Mouse (Mus musculus): Measurements from ENCODE around the gene Proser3. TPM values are rescaled to one million over a fixed set of nuclear protein-coding genes. Genes with fewer than 3 reads are reported as not detected.

The Proser3 gene
- polyA plus RNA-seq, 1 experiment from 2014 or later = 6.2 TPM

DNA sequence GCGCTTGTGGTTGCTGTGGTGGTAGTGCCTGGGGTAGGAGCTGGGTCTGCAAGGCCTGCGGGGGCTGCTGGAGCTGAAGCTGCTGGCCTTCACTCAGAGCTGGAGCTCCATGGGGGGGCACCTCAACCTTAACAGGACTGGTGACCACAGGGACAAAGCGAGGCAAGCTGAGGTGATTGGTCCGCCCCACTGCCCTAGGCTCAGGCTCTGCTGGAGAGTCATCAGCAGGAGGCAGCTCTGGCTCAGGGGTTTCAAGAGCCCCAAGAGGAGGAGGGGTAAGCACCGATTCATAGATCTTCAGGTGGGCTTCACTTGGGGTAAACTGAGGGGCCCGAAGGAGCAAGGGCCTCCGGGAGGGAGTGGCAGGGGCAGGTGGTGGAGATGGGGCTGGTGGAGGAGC is 33.1 kb upstream of the Proser3 start:
- no peak for DNase-seq (ENCODE audit: low spot score)
- H3K27ac ChIP-seq (ENCODE audit: low read depth, low read length) = no peak overlapping the region
- H3K4me2 ChIP-seq (ENCODE audit: low read length) = no peak overlapping the region
- WGBS = 96% methylated on average over 7 of the region's 7 CpGs
- no peak overlapping the region for H3K4me3 ChIP-seq (ENCODE audit: low read depth, low read length)
- no peaks in the 10 kb centered on the region for H3K9me3 ChIP-seq (replicated peaks; ENCODE audit: control insufficient read depth, low read length)
- H3K4me1 ChIP-seq (ENCODE audit: control insufficient read depth, insufficient read depth, low read length) = peaks cover 7% of the 10 kb centered on the region
- no peaks in the 10 kb centered on the region for H3K27me3 ChIP-seq (replicated peaks; ENCODE audit: control insufficient read depth, insufficient read depth, low read length)
- ATAC-seq = no peak
- H3K36me3 ChIP-seq (ENCODE audit: control insufficient read depth, insufficient read depth, low read length) = peaks cover 69% of the 10 kb centered on the region
- no peak overlapping the region for H3K9ac ChIP-seq (ENCODE audit: low read length)

- Histone ChIP-seq H3K4me2 (ENCODE audit: low read length) (no peak overlapping the region), H3K9me3 (replicated peaks; ENCODE audit: control insufficient read depth, low read length) (no peaks in the 10 kb centered on the region), H3K27ac (ENCODE audit: low read depth, low read length) (no peak overlapping the region), H3K4me3 (ENCODE audit: low read depth, low read length) (no peak overlapping the region), H3K4me1 (ENCODE audit: control insufficient read depth, insufficient read depth, low read length) (peaks cover 7% of the 10 kb centered on the region), H3K27me3 (replicated peaks; ENCODE audit: control insufficient read depth, insufficient read depth, low read length) (no peaks in the 10 kb centered on the region), H3K36me3 (ENCODE audit: control insufficient read depth, insufficient read depth, low read length) (peaks cover 77% of the 10 kb centered on the region), H3K9ac (ENCODE audit: low read length) (no peak overlapping the region)
- ATAC-seq = no peak
- DNase-seq (ENCODE audit: low spot score) = no peak
- WGBS = 96% methylated on average over 10 of the region's 10 CpGs
Measured at GRCm38 (mm10) chr7:30584339-30584738, 32.2 kb upstream of the Proser3 start.

- H3K4me3 ChIP-seq (ENCODE audit: low read depth, low read length) = no peak overlapping the region
- H3K9ac ChIP-seq (ENCODE audit: low read length) = no peak overlapping the region
- H3K36me3 ChIP-seq (ENCODE audit: control insufficient read depth, insufficient read depth, low read length) = peaks cover 100% of the 10 kb centered on the region
- no peak overlapping the region for H3K4me2 ChIP-seq (ENCODE audit: low read length)
- H3K4me1 ChIP-seq (ENCODE audit: control insufficient read depth, insufficient read depth, low read length) = no peaks in the 10 kb centered on the region
- H3K9me3 ChIP-seq (replicated peaks; ENCODE audit: control insufficient read depth, low read length) = no peaks in the 10 kb centered on the region
- H3K27me3 ChIP-seq (replicated peaks; ENCODE audit: control insufficient read depth, insufficient read depth, low read length) = no peaks in the 10 kb centered on the region
- 94% methylated on average over 16 of the region's 16 CpGs for WGBS
- DNase-seq (ENCODE audit: low spot score) (no peak), ATAC-seq (no peak)
- H3K27ac ChIP-seq (ENCODE audit: low read depth, low read length) = no peak overlapping the region
Measured at GRCm38 (mm10) chr7:30581547-30581946, 29.4 kb upstream of the Proser3 start.

- ATAC-seq (no peak), DNase-seq (ENCODE audit: low spot score) (no peak)
- Histone ChIP-seq H3K27me3 (replicated peaks; ENCODE audit: control insufficient read depth, insufficient read depth, low read length) (no peaks in the 10 kb centered on the region), H3K9me3 (replicated peaks; ENCODE audit: control insufficient read depth, low read length) (no peaks in the 10 kb centered on the region), H3K4me1 (ENCODE audit: control insufficient read depth, insufficient read depth, low read length) (no peaks in the 10 kb centered on the region), H3K4me3 (ENCODE audit: low read depth, low read length) (no peak overlapping the region), H3K36me3 (ENCODE audit: control insufficient read depth, insufficient read depth, low read length) (peaks cover 100% of the 10 kb centered on the region), H3K9ac (ENCODE audit: low read length) (no peak overlapping the region), H3K27ac (ENCODE audit: low read depth, low read length) (no peak overlapping the region), H3K4me2 (ENCODE audit: low read length) (no peak overlapping the region)
- 94% methylated on average over 8 of the region's 8 CpGs for WGBS
Measured at GRCm38 (mm10) chr7:30579950-30580349, 27.9 kb upstream of the Proser3 start.

DNA sequence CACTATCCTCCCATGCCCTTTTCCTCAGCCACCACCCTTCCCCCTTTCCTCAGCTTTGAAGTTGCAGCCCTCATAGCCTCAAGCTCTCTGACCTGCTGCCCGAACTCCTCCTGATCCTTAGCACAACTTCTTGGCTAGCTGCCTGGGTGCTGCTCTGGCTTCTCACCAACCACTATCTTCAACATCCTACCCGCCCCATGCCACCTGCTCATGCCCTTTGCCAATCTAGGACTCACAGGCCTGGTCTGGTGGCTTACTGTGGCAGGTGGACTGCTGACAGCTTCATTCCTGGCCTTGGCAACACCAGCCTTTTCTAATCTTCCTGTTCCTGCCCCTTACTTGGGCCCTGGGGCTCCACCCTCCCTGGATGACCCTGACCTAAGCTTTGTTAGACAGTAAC is 20.9 kb upstream of the Proser3 start:
- no peak for ATAC-seq
- peaks cover 98% of the 10 kb centered on the region for H3K36me3 ChIP-seq (ENCODE audit: control insufficient read depth, insufficient read depth, low read length)
- H3K27ac ChIP-seq (ENCODE audit: low read depth, low read length) = no peak overlapping the region
- H3K4me2 ChIP-seq (ENCODE audit: low read length) = no peak overlapping the region
- no peaks in the 10 kb centered on the region for H3K9me3 ChIP-seq (replicated peaks; ENCODE audit: control insufficient read depth, low read length)
- DNase-seq (ENCODE audit: low spot score) = no peak
- no peak overlapping the region for H3K9ac ChIP-seq (ENCODE audit: low read length)
- H3K4me1 ChIP-seq (ENCODE audit: control insufficient read depth, insufficient read depth, low read length) = no peaks in the 10 kb centered on the region
- WGBS = 89% methylated on average over 2 of the region's 2 CpGs
- H3K27me3 ChIP-seq (replicated peaks; ENCODE audit: control insufficient read depth, insufficient read depth, low read length) = no peaks in the 10 kb centered on the region
- H3K4me3 ChIP-seq (ENCODE audit: low read depth, low read length) = no peak overlapping the region

DNA sequence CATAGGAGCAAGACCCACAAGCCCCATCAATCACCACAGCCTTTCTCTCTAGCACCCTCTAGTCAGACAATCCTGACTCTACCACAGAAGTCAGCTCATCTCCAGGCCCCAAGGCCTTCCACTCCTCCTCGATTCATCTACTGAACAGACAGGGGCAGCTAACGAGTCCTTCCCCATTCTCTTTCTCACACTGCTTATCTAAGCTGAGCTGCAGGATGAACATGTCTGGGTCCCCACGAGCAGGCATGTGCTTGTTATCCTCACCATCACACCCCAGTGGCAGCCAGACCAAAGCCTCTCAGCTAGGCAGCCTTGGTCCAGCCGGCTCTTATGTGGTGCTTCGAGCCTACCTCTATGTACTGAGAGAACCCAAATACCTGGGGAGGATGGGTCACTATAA is 20.3 kb upstream of the Proser3 start:
- H3K27me3 ChIP-seq (replicated peaks; ENCODE audit: control insufficient read depth, insufficient read depth, low read length) = no peaks in the 10 kb centered on the region
- H3K4me1 ChIP-seq (ENCODE audit: control insufficient read depth, insufficient read depth, low read length) = no peaks in the 10 kb centered on the region
- no peak overlapping the region for H3K27ac ChIP-seq (ENCODE audit: low read depth, low read length)
- no peaks in the 10 kb centered on the region for H3K9me3 ChIP-seq (replicated peaks; ENCODE audit: control insufficient read depth, low read length)
- DNase-seq (ENCODE audit: low spot score) (no peak), ATAC-seq (no peak)
- 82% methylated on average over 5 of the region's 5 CpGs for WGBS
- peaks cover 96% of the 10 kb centered on the region for H3K36me3 ChIP-seq (ENCODE audit: control insufficient read depth, insufficient read depth, low read length)
- no peak overlapping the region for H3K4me3 ChIP-seq (ENCODE audit: low read depth, low read length)
- no peak overlapping the region for H3K4me2 ChIP-seq (ENCODE audit: low read length)
- H3K9ac ChIP-seq (ENCODE audit: low read length) = no peak overlapping the region

GRCm38 (mm10) chr7:30567555-30567954 is 15.5 kb upstream of the Proser3 start:
- no peaks in the 10 kb centered on the region for H3K9me3 ChIP-seq (replicated peaks; ENCODE audit: control insufficient read depth, low read length)
- no peak overlapping the region for H3K27ac ChIP-seq (ENCODE audit: low read depth, low read length)
- no peaks in the 10 kb centered on the region for H3K27me3 ChIP-seq (replicated peaks; ENCODE audit: control insufficient read depth, insufficient read depth, low read length)
- ATAC-seq = no peak
- H3K4me1 ChIP-seq (ENCODE audit: control insufficient read depth, insufficient read depth, low read length) = peaks cover 4% of the 10 kb centered on the region; the same call in 1 of the 2 replicates
- no peak for DNase-seq (ENCODE audit: low spot score)
- 89% methylated on average over 11 of the region's 11 CpGs for WGBS
- H3K4me3 ChIP-seq (ENCODE audit: low read depth, low read length) = no peak overlapping the region
- peaks cover 76% of the 10 kb centered on the region for H3K36me3 ChIP-seq (ENCODE audit: control insufficient read depth, insufficient read depth, low read length)
- H3K9ac ChIP-seq (ENCODE audit: low read length) = no peak overlapping the region
- H3K4me2 ChIP-seq (ENCODE audit: low read length) = no peak overlapping the region

- Histone ChIP-seq H3K9me3 (replicated peaks; ENCODE audit: control insufficient read depth, low read length) (no peaks in the 10 kb centered on the region), H3K4me1 (ENCODE audit: control insufficient read depth, insufficient read depth, low read length) (peaks cover 4% of the 10 kb centered on the region; the same call in 1 of the 2 replicates), H3K4me3 (ENCODE audit: low read depth, low read length) (no peak overlapping the region), H3K27ac (ENCODE audit: low read depth, low read length) (no peak overlapping the region), H3K4me2 (ENCODE audit: low read length) (no peak overlapping the region), H3K27me3 (replicated peaks; ENCODE audit: control insufficient read depth, insufficient read depth, low read length) (no peaks in the 10 kb centered on the region), H3K36me3 (ENCODE audit: control insufficient read depth, insufficient read depth, low read length) (peaks cover 67% of the 10 kb centered on the region), H3K9ac (ENCODE audit: low read length) (no peak overlapping the region)
- DNase-seq (ENCODE audit: low spot score) = no peak
- WGBS = 91% methylated on average over 9 of the region's 9 CpGs
- ATAC-seq = no peak
Measured at GRCm38 (mm10) chr7:30566033-30566432, 13.9 kb upstream of the Proser3 start.

DNA sequence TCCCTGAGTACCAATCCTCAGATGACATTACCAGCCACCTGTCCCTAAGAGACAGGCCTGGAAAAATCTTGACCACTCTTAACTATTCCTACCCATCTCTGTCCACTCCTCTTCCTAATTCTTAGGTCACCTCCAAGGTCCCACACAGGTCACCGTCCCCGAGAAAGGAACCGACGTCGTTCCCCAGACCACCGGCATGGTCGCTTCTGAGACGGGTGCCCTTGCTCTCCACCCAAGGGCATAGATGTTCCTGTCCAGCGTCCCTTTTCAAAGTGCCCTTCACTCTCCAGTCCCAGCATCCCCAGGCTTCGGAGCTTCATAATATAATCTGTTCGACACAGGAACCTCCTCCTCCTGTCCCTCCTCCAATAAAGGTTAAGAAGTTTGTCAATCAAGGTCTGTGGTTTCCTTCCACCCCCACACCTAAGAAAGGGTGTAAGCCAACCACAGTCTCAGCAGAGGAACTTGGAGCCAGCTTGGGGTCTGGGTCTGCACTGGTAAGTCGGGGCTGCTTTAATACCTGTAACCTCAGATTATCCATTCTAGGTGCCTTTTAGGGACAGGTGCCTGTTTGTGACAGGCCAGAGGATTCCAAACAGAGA is 13.0 kb upstream of the Proser3 start, which contains the start of gene Igflr1:
Gene Igflr1 (plus strand): TSS at position 458 of the 602 bp plus-strand sequence.
- Histone ChIP-seq H3K27ac (ENCODE audit: low read depth, low read length) (no peak within 1 kb of the TSS), H3K4me2 (ENCODE audit: low read length) (peak within 1 kb of the TSS; percentile 71; the same call in 1 of the 2 replicates), H3K4me1 (ENCODE audit: control insufficient read depth, insufficient read depth, low read length) (peaks cover 4% of the 10 kb centered on the region; the same call in 1 of the 2 replicates), H3K36me3 (ENCODE audit: control insufficient read depth, insufficient read depth, low read length) (peaks cover 57% of the 10 kb centered on the region), H3K4me3 (ENCODE audit: low read depth, low read length) (no peak within 1 kb of the TSS), H3K9me3 (replicated peaks; ENCODE audit: control insufficient read depth, low read length) (no peaks in the 10 kb centered on the region), H3K9ac (ENCODE audit: low read length) (no peak within 1 kb of the TSS), H3K27me3 (replicated peaks; ENCODE audit: control insufficient read depth, insufficient read depth, low read length) (no peaks in the 10 kb centered on the region)
- DNase-seq (ENCODE audit: low spot score) (no peak), ATAC-seq (no peak)
- 95% methylated on average over 12 of the region's 12 CpGs for WGBS
